Mouse (Mus musculus) E14TG2a.4 (cell line): ENCODE data around the gene Fermt2.
A peak's percentile ranks its signal among the peaks of the same experiment; 100 is the strongest.
"Not testable (repeated sequence)": the region's sequence is repeated elsewhere in the genome, so short reads cannot be mapped to it uniquely, and the experiment has no call there.

Source experiments
- H3K27me3 ChIP-seq: 2 replicates; pipeline ENCODE4 v1.6.1; 2014; ENCODE audit warnings: low read length, control low read depth; ENCODE audit not compliant: insufficient read depth
- H3K36me3 ChIP-seq: 2 replicates; pipeline ENCODE4 v1.6.1; 2014; ENCODE audit warnings: low read length, control low read depth; ENCODE audit not compliant: insufficient read depth
- H3K4me1 ChIP-seq: replicated peaks from 2 replicates; pipeline ENCODE4 v1.6.1; 2014; ENCODE audit warnings: low read depth, low read length, control low read depth
- H3K4me3 ChIP-seq: replicated peaks from 2 replicates; pipeline ENCODE4 v1.5.1; 2014; ENCODE audit warnings: mild to moderate bottlenecking, low read length
- H3K9me3 ChIP-seq: 2 replicates; pipeline ENCODE4 v1.6.1; 2014; ENCODE audit warnings: low read length, control low read depth
- CTCF ChIP-seq: conservative IDR thresholded peaks from 2 replicates; pipeline ENCODE4 v1.5.1; 2014; ENCODE audit warnings: low read length
- NANOG ChIP-seq: IDR thresholded peaks from 2 replicates; pipeline ENCODE4 v1.6.1; 2014; ENCODE audit warnings: borderline replicate concordance, low read length, mixed read lengths
- POU5F1 ChIP-seq: IDR thresholded peaks from 2 replicates; pipeline ENCODE4 v1.6.1; 2014; ENCODE audit warnings: low read length, borderline replicate concordance

Fermt2 gene

GRCm38 (mm10) chr14:45478977-45479806 is 50.7 kb downstream of the Fermt2 start:
- peaks cover 3% of the 10 kb centered on the region; the same call in 1 of the 2 replicates for H3K4me1 ChIP-seq
- H3K9me3 ChIP-seq = no peaks in the 10 kb centered on the region
- H3K4me3 ChIP-seq = no peak overlapping the region
- no peaks in the 10 kb centered on the region for H3K27me3 ChIP-seq
- H3K36me3 ChIP-seq = peaks cover 74% of the 10 kb centered on the region
- TF ChIP-seq NANOG = no peak
- TF ChIP-seq POU5F1 = no peak
- TF ChIP-seq CTCF = no peak

- H3K36me3 ChIP-seq = peaks cover 79% of the 10 kb centered on the region
- TF ChIP-seq POU5F1 = no peak
- no peak for TF ChIP-seq NANOG
- no peak for TF ChIP-seq CTCF
Observed at GRCm38 (mm10) chr14:45478515-45478914, 51.4 kb downstream of the Fermt2 start.

GRCm38 (mm10) chr14:45477651-45478050 is 52.3 kb downstream of the Fermt2 start:
- Histone ChIP-seq H3K4me1 (peaks cover 3% of the 10 kb centered on the region; the same call in 1 of the 2 replicates), H3K27me3 (no peaks in the 10 kb centered on the region), H3K36me3 (peaks cover 84% of the 10 kb centered on the region), H3K9me3 (no peaks in the 10 kb centered on the region), H3K4me3 (no peak overlapping the region)
- TF ChIP-seq CTCF (no peak), NANOG (no peak), POU5F1 (no peak)

More at GRCm38 (mm10) chr14:45478515-45478914, 51.4 kb downstream of the Fermt2 start:
- Histone ChIP-seq H3K27me3 (no peaks in the 10 kb centered on the region), H3K9me3 (no peaks in the 10 kb centered on the region), H3K4me3 (no peak overlapping the region), H3K4me1 (peaks cover 3% of the 10 kb centered on the region; the same call in 1 of the 2 replicates)

GRCm38 (mm10) chr14:45476990-45477389 is 52.9 kb downstream of the Fermt2 start:
- H3K36me3 ChIP-seq = peaks cover 83% of the 10 kb centered on the region
- H3K27me3 ChIP-seq = no peaks in the 10 kb centered on the region
- no peaks in the 10 kb centered on the region for H3K9me3 ChIP-seq
- H3K4me3 ChIP-seq = peak overlapping the region; percentile 21; the same call in 1 of the 2 replicates
- peaks cover 3% of the 10 kb centered on the region; the same call in 1 of the 2 replicates for H3K4me1 ChIP-seq
- TF ChIP-seq POU5F1 (no peak), CTCF (no peak), NANOG (no peak)

- Histone ChIP-seq H3K36me3 (peaks cover 87% of the 10 kb centered on the region), H3K27me3 (no peaks in the 10 kb centered on the region), H3K4me3 (no peak overlapping the region), H3K9me3 (no peaks in the 10 kb centered on the region), H3K4me1 (peaks cover 28% of the 10 kb centered on the region)
- TF ChIP-seq NANOG (no peak), CTCF (no peak), POU5F1 (no peak)
Observed at GRCm38 (mm10) chr14:45472536-45472935, 57.4 kb downstream of the Fermt2 start.

- no peak for TF ChIP-seq POU5F1
- peak; percentile 67 for TF ChIP-seq CTCF
- Histone ChIP-seq H3K9me3 (no peaks in the 10 kb centered on the region), H3K36me3 (peaks cover 88% of the 10 kb centered on the region), H3K4me3 (no peak overlapping the region), H3K4me1 (peaks cover 55% of the 10 kb centered on the region), H3K27me3 (no peaks in the 10 kb centered on the region)
Observed at GRCm38 (mm10) chr14:45469446-45469845, 60.5 kb downstream of the Fermt2 start.

GRCm38 (mm10) chr14:45466371-45466770 is 63.5 kb downstream of the Fermt2 start:
- Histone ChIP-seq H3K36me3 (peaks cover 80% of the 10 kb centered on the region), H3K4me1 (peaks cover 82% of the 10 kb centered on the region)
- H3K27me3 ChIP-seq, H3K9me3 ChIP-seq, H3K4me3 ChIP-seq: not testable (repeated sequence)

GRCm38 (mm10) chr14:45464036-45465035 is 65.6 kb downstream of the Fermt2 start:
- Histone ChIP-seq H3K9me3 (no peaks in the 10 kb centered on the region), H3K27me3 (no peaks in the 10 kb centered on the region), H3K4me1 (peaks cover 88% of the 10 kb centered on the region), H3K36me3 (peaks cover 79% of the 10 kb centered on the region), H3K4me3 (0 out of 2 replicates have a peak overlapping the region, but pooled peaks have one; percentile 17)
- TF ChIP-seq CTCF (no peak), POU5F1 (no peak), NANOG (no peak)

GRCm38 (mm10) chr14:45463599-45463998 is 66.3 kb downstream of the Fermt2 start:
- Histone ChIP-seq H3K4me3 (peak overlapping the region; percentile 57), H3K9me3 (no peaks in the 10 kb centered on the region), H3K27me3 (no peaks in the 10 kb centered on the region), H3K4me1 (peaks cover 82% of the 10 kb centered on the region), H3K36me3 (peaks cover 78% of the 10 kb centered on the region)
- TF ChIP-seq POU5F1 (no peak), CTCF (no peak), NANOG (peak; percentile 28; the same call in 1 of the 2 replicates)
